Comparison of ENCODE assay signal across 8 mouse cellular contexts in genomic region chr17:23774090-23774489, GRCm38 (mm10). TPM values are rescaled to one million over a fixed set of nuclear protein-coding genes. Genes with fewer than 3 reads are reported as not detected.
DNase-seq lines count a peak whose midpoint lies in the region; ATAC-seq lines count a peak whose summit lies in the region.

No protein-coding gene starts in this region.

- H3K4me1 ChIP-seq in heart, embryonic 12.5 days (replicated peaks), result peaks cover 8% of the 10 kb centered on the region
- H3K4me1 ChIP-seq in limb, embryonic 11.5 days (ENCODE audit: control insufficient read depth, insufficient read depth, low read length), result peaks cover 5% of the 10 kb centered on the region
- peaks cover 5% of the 10 kb centered on the region; the same call in 1 of the 2 replicates for H3K4me1 ChIP-seq in stomach, embryonic 14.5 days (ENCODE audit: control insufficient read depth, insufficient read depth, low read length)

- no peak overlapping the region for H3K27ac ChIP-seq in heart, embryonic 12.5 days (ENCODE audit: poor library complexity, severe bottlenecking)
- H3K27ac ChIP-seq in limb, embryonic 11.5 days (replicated peaks; ENCODE audit: low read depth, low read length), result no peak overlapping the region
- no peak overlapping the region for H3K27ac ChIP-seq in stomach, embryonic 14.5 days (ENCODE audit: low read length)

- H3K36me3 ChIP-seq in heart, embryonic 12.5 days, result 0 out of 2 replicates have a peak, but pooled peaks cover 2% of the 10 kb centered on the region
- H3K36me3 ChIP-seq in limb, embryonic 11.5 days (ENCODE audit: control insufficient read depth, insufficient read depth, low read length), result no peaks in the 10 kb centered on the region; the same call in none of the 2 replicates
- H3K36me3 ChIP-seq in stomach, embryonic 14.5 days (ENCODE audit: control insufficient read depth, insufficient read depth, low read length), result no peaks in the 10 kb centered on the region

- DNase-seq in heart, adult 18-20 months, result peak; percentile 83 to 87
- DNase-seq in cerebellum, postnatal 36 days, result peak; percentile 83 to 85
- DNase-seq in gastrocnemius, postnatal 25 days, result peak; percentile 63
- DNase-seq in kidney, adult 8-10 months, result peak; percentile 73 to 90
- DNase-seq in limb, embryonic 11.5 days (ENCODE audit: low spot score), result peak; percentile 88
- DNase-seq in natural killer cell, adult 2 months (ENCODE audit: low spot score in 2 of 2), result peak; percentile 82 to 89

- H3K4me2 ChIP-seq in heart, embryonic 12.5 days, result no peak overlapping the region; the same call in 1 of the 2 replicates
- no peak overlapping the region for H3K4me2 ChIP-seq in limb, embryonic 11.5 days (ENCODE audit: low read depth, severe bottlenecking)
- H3K4me2 ChIP-seq in stomach, embryonic 14.5 days (replicated peaks; ENCODE audit: low read depth, low read length), result no peak overlapping the region

- H3K27me3 ChIP-seq in heart, embryonic 12.5 days (replicated peaks), result no peaks in the 10 kb centered on the region
- no peaks in the 10 kb centered on the region for H3K27me3 ChIP-seq in limb, embryonic 11.5 days (ENCODE audit: control insufficient read depth, insufficient read depth, low read length)
- no peaks in the 10 kb centered on the region for H3K27me3 ChIP-seq in stomach, embryonic 14.5 days (ENCODE audit: control insufficient read depth, insufficient read depth, low read length)

- no peak for ATAC-seq in heart, embryonic 12.5 days (ENCODE audit: insufficient number of reproducible peaks, low FRiP score)
- 0 out of 2 replicates have a peak, but pooled peaks have one; percentile 36 for ATAC-seq in limb, embryonic 11.5 days (ENCODE audit: insufficient number of reproducible peaks, low FRiP score, low TSS enrichment, low read depth)
- ATAC-seq in stomach, embryonic 14.5 days (ENCODE audit: insufficient number of reproducible peaks, insufficient read depth, low FRiP score, low read depth), result 0 out of 2 replicates have a peak, but pooled peaks have one; percentile 33

- H3K4me3 ChIP-seq in heart, embryonic 12.5 days, result no peak overlapping the region
- no peak overlapping the region for H3K4me3 ChIP-seq in limb, embryonic 11.5 days (ENCODE audit: low read depth, low read length)
- no peak overlapping the region for H3K4me3 ChIP-seq in stomach, embryonic 14.5 days (ENCODE audit: low read depth, low read length)

- 4% methylated on average over 12 of the region's 12 CpGs for WGBS in heart, embryonic 12.5 days
- 4% methylated on average over 12 of the region's 12 CpGs for WGBS in limb, embryonic 11.5 days
- 4% methylated on average over 12 of the region's 12 CpGs for WGBS in stomach, embryonic 14.5 days

- H3K9me3 ChIP-seq in heart, embryonic 12.5 days (replicated peaks), result no peaks in the 10 kb centered on the region
- H3K9me3 ChIP-seq in limb, embryonic 11.5 days (ENCODE audit: control insufficient read depth, low read length), result no peaks in the 10 kb centered on the region
- H3K9me3 ChIP-seq in stomach, embryonic 14.5 days (ENCODE audit: control insufficient read depth, low read depth, low read length), result no peaks in the 10 kb centered on the region

- no peak overlapping the region for H3K9ac ChIP-seq in heart, embryonic 12.5 days
- H3K9ac ChIP-seq in limb, embryonic 11.5 days (ENCODE audit: low read length), result no peak overlapping the region
- no peak overlapping the region for H3K9ac ChIP-seq in stomach, embryonic 14.5 days (replicated peaks; ENCODE audit: low read depth, low read length)

RNA-seq across cellular contexts. Expression of gene Flywch1, which starts 2.7 kb away (rescaled TPM):
- 10 to 100 TPM; 38.1 to 40.7 TPM for total RNA-seq in heart, adult 18-20 months (2021)
- 64.1 and 67.5 TPM in 2 replicates for polyA plus RNA-seq in heart, embryonic 12.5 days (2016; fragmentation: Nextera tagmentation; extraction: Ambion mirVana)
- total RNA-seq in gastrocnemius, postnatal 25 days (2021), result 10 to 100 TPM; 33.5 to 34.0 TPM
- 125 and 129 TPM in 2 replicates for polyA plus RNA-seq in limb, embryonic 11.5 days (2014; fragmentation: Nextera tagmentation; extraction: Ambion mirVana)
- 54.3 and 57.3 TPM in 2 replicates for polyA plus RNA-seq in stomach, embryonic 14.5 days (2014; fragmentation: Nextera tagmentation; extraction: Ambion mirVana)

RNA-seq across cellular contexts. Expression of gene Flywch2, which starts 11.8 kb away (rescaled TPM):
- under 1 TPM in 1 of 2 experiments, not detected in 1; 0.55 TPM for total RNA-seq in heart, adult 18-20 months (2021)
- polyA plus RNA-seq in heart, embryonic 12.5 days (2016; fragmentation: Nextera tagmentation; extraction: Ambion mirVana), result 6.9 and 7.3 TPM in 2 replicates
- total RNA-seq in gastrocnemius, postnatal 25 days (2021), result under 1 TPM; 0.56 to 0.83 TPM
- polyA plus RNA-seq in limb, embryonic 11.5 days (2014; fragmentation: Nextera tagmentation; extraction: Ambion mirVana), result 51.4 and 55.7 TPM in 2 replicates
- 29.0 and 31.0 TPM in 2 replicates for polyA plus RNA-seq in stomach, embryonic 14.5 days (2014; fragmentation: Nextera tagmentation; extraction: Ambion mirVana)

RNA-seq across cellular contexts. Expression of gene Srrm2, which starts 16.2 kb away (rescaled TPM):
- 100 to 1,000 TPM; 125 to 153 TPM for total RNA-seq in heart, adult 18-20 months (2021)
- polyA plus RNA-seq in heart, embryonic 12.5 days (2016; fragmentation: Nextera tagmentation; extraction: Ambion mirVana), result 399 TPM in 2 replicates
- 100 to 1,000 TPM; 157 to 160 TPM for total RNA-seq in gastrocnemius, postnatal 25 days (2021)
- 508 and 532 TPM in 2 replicates for polyA plus RNA-seq in limb, embryonic 11.5 days (2014; fragmentation: Nextera tagmentation; extraction: Ambion mirVana)
- polyA plus RNA-seq in stomach, embryonic 14.5 days (2014; fragmentation: Nextera tagmentation; extraction: Ambion mirVana), result 513 and 521 TPM in 2 replicates

RNA-seq across cellular contexts. Expression of gene Kremen2, which starts 28.5 kb away (rescaled TPM):
- total RNA-seq in heart, adult 18-20 months (2021), result under 1 TPM; 0.15 to 0.18 TPM
- 0.17 and 0.33 TPM in 2 replicates for polyA plus RNA-seq in heart, embryonic 12.5 days (2016; fragmentation: Nextera tagmentation; extraction: Ambion mirVana)
- not detected for total RNA-seq in gastrocnemius, postnatal 25 days (2021)
- polyA plus RNA-seq in limb, embryonic 11.5 days (2014; fragmentation: Nextera tagmentation; extraction: Ambion mirVana), result 14.8 and 16.2 TPM in 2 replicates
- polyA plus RNA-seq in stomach, embryonic 14.5 days (2014; fragmentation: Nextera tagmentation; extraction: Ambion mirVana), result 0.45 and 0.69 TPM in 2 replicates

RNA-seq across cellular contexts. Expression of gene Paqr4, which starts 33.4 kb away (rescaled TPM):
- total RNA-seq in heart, adult 18-20 months (2021), result 10 to 100 TPM; 22.9 to 29.2 TPM
- polyA plus RNA-seq in heart, embryonic 12.5 days (2016; fragmentation: Nextera tagmentation; extraction: Ambion mirVana), result 10.3 and 11.2 TPM in 2 replicates
- 1 to 10 TPM; 4.4 to 5.2 TPM for total RNA-seq in gastrocnemius, postnatal 25 days (2021)
- 7.4 and 7.7 TPM in 2 replicates for polyA plus RNA-seq in limb, embryonic 11.5 days (2014; fragmentation: Nextera tagmentation; extraction: Ambion mirVana)
- polyA plus RNA-seq in stomach, embryonic 14.5 days (2014; fragmentation: Nextera tagmentation; extraction: Ambion mirVana), result 24.7 and 25.2 TPM in 2 replicates
